Mouse (Mus musculus): ENCODE data around the gene Rgp1.

Rgp1 gene

DNA sequence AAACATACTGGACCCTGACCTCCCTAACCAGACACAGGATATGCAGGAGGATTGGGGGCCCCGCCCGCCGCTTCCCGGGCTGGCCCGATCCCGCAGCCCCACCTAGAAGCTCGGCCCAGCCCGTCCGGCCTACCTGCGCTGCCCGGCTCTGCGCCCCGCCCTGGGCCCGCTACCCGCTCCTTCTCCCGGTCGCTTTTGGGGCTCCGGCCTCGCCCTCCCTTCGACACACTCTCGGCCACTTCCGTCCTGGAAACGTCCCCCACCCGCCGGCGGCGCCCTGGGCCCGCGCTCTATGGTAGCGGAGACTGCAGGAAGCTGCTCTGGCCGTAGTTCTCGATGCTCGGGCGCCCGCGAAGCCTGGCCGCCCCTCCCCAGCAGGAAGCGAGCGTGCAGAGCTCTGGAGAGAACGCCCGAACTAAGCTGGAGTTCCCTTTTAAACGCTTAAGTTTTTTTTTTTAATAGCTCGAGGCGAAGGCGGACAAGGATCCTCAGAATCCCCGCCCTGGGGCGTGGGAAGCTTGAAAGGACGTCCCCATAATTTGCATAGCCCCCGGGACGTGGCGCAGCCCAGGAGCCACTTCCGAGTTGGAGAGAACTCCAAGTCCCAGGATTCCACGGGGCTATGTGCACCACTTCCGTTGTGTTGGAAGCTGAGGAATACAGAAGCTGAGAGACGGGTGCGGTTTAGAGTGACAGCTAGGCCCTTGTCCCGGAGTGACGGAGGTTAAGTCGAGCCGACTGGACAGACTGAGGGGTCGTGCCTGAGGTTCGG is 16.3 kb upstream of the Rgp1 start, which contains the start of the genes Creb3 and Tln1:
Gene Creb3 (plus strand): TSS at position 336 of the 772 bp plus-strand sequence.
Gene Tln1 (minus strand): TSS at position 695 of the 772 bp plus-strand sequence.
- peak; percentile 94 for DNase-seq (ENCODE audit: low read depth, low spot score)

DNA sequence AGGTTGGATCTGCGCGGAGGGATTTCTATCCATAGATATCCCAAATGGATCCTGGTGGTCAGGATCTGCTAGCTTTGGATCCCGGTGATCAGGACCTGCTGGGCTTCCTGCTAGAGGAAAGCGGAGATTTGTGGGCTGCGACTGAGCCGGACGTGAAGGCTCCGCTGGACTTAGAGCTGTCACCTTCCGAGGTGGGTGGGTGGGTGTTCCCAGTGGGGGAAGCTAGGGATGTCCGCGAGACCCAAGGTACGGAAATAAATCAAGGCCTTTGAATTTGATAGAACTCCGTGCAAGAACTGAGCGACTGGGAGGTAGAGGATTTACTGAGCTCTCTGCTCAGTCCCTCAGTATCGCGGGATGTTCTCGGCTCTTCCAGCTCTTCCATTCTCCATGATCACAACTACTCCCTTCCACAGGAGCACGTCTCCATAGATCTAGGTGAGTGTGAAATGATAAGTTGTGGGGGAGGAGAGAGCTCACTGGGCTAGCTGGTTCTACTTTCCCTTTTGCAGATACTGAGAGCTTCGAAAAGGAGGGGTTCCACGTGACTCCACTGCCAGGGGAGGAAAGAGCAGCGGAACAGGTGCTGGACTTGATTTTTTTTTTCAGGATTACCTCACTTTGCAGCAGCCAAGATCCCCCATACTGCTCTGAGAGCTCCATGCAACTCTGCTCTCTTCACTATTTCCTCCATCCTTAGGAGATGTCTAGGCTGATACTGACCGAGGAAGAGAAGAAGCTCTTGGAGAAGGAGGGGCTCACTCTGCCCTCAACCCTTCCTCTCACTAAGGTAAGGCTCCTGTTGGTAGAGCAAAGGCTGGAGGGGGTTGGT is 15.5 kb upstream of the Rgp1 start:
- DNase-seq (ENCODE audit: low read depth, low spot score), result no peak

DNA sequence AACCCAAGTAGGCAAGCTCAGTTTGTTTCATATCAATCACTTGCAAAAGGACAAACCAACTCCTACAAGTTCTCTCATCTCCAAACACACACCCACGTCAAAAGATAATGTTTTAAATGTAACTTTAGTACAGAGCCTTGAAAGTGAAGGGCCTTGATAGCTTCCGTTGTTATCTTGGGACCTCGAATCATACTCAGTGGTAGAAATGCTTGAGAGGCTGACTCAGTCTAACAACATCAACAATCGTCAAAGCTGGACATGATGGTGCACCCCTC is 15.0 kb upstream of the Rgp1 start:
- DNase-seq (ENCODE audit: low read depth, low spot score), result no peak

DNA sequence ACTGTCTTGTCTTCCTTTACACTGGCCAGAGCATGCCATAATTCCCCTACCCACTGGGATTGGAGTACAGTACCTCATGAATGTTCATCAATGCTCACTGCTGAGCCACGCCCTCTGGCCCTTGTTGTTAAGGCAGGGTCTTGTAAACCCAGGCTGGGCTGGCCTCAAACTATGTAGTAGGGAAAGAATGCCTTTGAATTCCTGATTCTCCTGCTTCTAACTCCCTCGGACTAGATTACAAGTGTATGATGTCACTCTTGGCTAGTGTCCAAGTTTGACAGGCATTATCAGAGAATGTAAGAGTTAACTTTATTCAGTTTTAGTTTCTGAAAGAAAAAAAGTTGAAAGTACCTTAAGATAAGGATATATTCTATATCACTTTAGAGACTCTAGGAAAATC is 14.3 kb upstream of the Rgp1 start:
- DNase-seq (ENCODE audit: low read depth, low spot score), result no peak

DNA sequence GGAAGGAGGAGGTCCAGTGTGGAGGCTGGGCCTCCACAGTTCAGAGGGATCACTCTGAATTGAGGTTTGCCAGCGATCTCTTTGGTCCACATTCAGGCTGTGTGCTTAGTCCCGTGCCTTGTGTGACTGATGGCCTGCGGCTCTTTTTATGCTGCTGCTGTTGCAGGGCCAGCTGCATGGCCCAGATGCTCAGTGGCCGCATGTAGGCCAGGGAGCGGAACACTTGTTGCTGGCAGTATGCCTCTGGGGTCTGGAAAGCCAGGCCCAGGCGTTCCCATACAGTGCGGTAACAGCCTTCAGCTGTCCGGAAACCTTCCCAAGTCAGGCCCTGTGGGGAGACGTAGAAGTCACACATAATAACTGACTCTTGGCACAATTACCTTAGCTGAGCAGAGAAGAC is 11.4 kb upstream of the Rgp1 start:
- no peak for DNase-seq (ENCODE audit: low read depth, low spot score)

DNA sequence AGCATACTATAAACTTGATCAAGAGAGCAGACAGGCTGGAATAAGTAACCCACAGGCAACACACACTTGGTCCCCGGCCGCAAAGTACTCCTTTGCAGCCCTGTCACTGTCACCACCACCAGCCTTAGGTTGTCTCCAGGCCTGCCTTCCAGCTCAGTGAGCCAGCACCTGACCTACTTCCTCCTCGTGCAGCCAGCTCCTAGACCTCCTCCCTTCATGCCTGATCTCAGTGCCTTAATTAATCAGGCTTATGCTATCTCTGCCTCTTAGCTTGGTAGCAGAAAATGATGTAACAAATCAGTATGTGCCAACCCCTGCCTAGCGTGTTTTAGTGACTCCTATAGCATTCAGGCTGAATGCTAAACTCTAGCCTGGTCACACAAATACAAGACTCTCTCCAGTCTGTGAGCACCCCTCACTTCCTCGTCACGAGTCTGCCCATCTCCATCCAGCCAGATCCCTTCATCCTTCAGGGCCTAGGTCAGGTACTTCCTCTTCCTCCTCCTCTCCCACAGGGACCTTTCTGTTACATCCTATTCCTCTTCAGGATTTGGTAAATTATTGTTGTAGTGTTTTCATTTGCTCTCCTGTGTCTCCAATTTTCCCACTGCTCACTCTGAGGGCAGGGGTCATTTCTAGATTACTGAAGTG is 7.0 kb upstream of the Rgp1 start:
- no peak for DNase-seq (ENCODE audit: low read depth, low spot score)

DNA sequence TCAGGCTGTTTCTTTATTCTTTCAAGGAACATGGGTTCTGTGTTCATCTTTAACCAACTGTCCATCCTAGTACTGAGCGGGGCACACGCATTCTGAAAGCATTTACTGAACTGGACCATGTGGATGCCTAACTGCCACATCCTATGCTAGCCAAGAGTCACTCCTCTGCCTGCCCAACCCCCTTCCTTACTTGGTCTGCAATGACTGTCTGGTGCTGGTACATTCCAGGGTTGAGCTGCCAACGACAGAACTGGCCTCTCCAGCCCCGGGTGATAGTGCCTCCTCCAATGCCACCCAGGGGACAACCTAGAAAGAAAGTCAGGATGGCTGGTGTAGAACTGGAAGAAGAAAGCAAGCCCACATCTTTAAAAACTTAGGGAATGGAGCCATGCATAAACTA is 5.0 kb upstream of the Rgp1 start:
- no peak for DNase-seq (ENCODE audit: low read depth, low spot score)

DNA sequence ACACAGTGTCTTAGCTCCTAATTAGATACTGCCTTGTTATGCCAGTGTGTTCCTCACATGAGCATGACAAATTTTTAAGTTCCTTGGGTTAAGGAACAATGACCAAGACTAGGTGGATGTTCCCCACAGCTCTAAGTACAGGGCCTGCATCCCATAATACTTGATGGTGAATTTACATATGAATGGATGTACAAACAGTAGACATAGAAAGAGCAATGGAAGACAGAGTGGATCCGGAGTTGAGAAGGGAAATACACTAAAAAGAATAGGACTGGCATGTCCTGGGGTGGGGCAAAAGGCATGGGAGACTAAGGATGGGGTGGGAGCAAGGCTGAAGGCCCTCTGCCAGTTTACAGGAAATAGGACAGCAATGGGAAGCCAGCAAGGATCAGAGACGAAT is 3.2 kb upstream of the Rgp1 start:
- DNase-seq (ENCODE audit: low read depth, low spot score), result no peak

DNA sequence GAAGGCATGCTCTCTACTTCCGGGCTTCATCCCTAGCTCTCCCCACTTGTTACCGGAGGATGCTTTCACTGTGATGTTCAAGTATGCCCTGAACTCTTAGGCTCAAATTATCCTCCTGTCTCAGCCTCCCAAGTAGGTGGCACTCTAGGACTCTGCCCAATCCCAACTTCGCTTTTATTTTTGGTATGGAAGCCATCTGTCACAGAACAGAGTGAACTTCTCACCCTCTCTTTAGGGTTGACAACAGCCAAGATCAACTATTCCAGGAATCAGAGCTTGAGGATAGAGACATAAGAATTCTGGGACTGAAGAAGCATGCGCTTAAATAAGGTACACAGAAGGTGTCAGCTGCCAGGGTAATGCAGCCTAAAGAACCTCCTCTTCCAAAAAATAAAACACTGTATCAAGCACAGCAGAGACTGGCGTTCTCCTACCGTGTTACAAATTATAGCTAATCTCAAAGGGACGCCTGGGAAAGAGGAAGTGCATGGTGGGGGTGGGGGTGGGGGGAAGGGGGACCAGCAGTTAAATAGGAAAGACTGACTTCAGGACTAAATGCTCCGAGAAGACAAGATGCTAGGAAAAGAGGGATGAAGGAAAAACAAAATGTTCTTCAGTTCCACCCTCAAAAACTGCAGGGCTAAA is 1.2 kb upstream of the Rgp1 start:
- no peak for DNase-seq (ENCODE audit: low read depth, low spot score)

DNA sequence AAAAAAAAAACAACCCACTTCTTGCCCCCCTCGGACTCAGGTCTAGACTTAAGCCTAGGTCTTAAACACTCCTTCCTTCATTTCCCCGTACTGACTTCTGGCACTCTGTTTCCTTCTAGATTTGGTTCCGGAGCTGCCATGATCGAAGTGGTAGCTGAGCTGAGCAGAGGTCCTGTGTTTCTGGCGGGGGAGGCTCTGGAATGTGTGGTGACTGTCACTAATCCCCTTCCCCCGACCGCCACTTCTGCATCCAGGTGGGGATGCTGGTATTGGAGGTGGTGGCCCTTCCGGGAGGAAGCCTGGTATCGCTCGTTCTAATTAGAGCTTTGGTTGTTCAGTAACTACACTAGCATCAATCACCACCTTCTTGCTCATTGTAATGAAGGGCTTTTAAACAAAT is 741 bp downstream of the Rgp1 start:
- no peak for DNase-seq (ENCODE audit: low read depth, low spot score)

DNA sequence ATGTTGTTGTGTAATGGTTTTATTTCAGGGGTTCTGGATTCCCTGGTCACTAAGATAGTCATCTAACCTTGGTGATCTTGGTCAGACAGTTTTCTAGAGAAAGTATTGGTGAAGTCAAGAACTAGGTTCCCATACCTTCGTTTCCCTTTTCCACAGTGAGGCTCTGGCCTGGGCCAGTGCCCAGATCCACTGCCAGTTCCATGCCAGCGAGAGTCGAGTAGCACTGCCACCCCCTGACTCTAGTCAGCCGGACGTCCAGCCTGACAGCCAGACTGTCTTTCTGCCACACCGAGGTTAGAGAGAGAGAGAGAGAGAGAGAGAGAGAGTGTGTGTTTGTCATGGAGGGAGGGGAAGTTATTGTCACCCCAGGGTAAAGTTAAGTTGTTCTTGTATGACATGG is 1.2 kb downstream of the Rgp1 start:
- DNase-seq (ENCODE audit: low read depth, low spot score), result no peak

DNA sequence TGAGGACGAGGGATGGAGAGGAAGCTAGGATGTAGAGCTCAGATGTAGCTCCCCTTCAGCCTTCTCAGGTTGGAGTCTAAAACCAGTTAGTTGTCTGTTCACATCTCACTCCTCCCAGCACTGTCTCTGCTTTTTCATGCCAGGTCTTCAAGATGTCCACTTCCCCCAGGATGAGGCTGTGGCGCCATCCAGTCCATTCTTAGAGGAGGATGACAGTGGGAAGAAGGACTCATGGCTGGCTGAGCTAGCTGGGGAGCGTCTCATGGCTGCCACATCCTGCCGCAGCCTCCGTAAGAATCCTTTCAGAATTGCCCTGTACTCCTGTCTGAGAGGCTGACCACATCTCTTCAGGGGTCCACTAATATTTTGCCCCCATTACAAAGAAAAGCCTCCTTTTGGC is 2.2 kb downstream of the Rgp1 start:
- no peak for DNase-seq (ENCODE audit: low read depth, low spot score)

DNA sequence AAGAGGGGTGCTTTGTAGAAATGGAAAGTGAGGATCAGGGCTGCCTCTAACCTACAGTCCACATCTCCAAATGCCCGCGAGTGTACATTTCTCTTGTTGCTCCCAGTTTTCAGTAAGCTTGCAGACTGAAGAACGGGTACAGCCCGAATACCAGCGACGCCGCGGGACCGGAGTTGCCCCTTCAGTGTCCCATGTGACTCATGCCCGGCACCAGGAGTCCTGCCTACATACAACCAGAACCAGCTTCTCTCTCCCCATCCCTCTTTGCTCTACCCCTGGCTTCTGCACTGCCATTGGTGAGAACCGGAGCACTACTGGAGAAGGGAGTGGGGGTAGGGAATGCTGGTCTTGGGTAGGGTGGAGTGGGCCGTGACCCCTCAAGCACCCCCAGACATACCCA is 2.9 kb downstream of the Rgp1 start:
- DNase-seq (ENCODE audit: low read depth, low spot score), result no peak

DNA sequence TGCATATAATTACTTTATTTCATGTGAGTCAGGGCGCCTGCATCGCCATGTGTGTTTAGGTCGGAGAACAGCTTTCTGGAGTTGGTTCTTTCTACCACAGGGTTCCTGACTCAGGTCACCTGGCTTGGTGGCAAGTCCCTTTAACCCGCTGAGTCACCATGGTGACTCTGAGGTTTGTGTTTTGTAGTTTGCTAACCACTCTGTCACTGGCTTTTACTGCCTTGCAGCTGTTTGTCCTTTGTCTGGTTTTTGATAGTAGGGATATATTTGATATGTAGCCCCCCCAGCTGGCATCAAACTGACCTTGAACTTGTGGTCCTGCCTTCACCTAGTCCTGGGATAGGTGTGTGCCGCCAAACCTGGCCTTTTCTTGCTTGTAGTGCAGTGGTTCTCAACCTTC is 3.7 kb downstream of the Rgp1 start:
- no peak for DNase-seq (ENCODE audit: low read depth, low spot score)

DNA sequence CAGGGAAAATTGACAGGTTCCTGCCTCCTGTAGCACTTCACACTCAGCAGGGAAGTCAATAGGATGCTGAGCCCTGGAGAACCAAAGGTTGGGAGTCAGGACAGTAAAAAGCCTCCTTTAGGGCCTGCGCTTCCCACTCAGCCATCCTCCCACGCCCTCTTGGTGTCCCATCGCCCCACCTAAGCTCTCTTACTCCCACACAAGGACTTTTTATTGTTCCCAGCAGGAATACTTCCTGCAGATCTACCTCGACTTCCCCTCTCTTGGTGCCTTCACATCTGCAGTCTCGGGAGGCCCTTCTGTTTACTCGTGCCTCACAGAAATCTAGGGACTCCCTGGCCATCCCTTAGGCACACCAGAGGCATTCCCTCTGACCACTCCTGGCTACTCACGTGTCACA is 4.9 kb downstream of the Rgp1 start:
- DNase-seq (ENCODE audit: low read depth, low spot score), result no peak

DNA sequence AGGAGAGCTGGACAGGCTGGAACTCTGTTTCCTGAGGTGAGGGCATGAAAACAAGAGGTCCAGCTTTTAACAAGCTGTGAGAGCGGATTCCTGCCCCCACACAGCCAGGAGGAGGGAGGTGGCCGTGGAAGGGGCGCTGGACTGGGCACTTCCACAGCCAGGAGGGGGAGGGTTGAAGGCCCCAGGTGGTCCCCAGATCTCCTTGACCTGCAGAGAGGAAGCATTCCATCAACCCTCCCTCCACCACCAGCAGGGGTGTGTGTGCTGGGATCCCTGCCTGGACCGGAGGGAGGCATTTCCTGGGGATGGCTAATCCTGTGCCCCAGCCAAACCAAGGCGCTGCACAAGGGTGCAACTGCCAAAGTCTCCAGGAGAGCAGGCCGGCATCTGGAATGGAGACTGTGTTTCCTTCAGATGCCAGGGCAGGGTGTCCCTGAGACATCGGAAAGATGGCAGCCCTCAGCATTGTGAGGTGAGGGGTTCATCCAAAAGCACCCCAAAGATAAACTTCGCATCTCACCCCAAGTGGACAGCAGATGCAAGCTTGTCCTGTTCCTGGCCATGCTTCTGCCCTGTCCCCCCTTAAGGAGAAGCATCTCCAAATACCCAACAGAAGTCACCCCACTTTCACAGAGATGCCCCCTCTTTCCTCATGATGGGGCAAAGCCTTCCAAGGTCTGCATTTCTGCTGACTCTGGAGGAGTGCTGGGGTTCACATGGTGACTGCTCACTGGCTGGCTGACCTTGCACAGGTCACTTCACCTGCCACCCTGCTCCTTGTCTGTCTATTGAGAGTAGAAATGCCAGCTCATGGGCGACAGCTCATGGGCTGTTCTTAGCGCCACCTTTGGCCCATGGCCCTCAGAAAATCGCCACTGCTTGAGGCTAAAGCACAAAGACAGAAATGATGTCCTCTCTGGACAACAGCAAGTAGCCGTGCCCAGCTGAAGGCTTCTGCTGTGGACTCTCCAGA is 6.2 kb downstream of the Rgp1 start, which contains the start of gene Msmp:
Gene Msmp (minus strand): TSS at position 51 of the 973 bp plus-strand sequence.
- no peak for DNase-seq (ENCODE audit: low read depth, low spot score)

DNA sequence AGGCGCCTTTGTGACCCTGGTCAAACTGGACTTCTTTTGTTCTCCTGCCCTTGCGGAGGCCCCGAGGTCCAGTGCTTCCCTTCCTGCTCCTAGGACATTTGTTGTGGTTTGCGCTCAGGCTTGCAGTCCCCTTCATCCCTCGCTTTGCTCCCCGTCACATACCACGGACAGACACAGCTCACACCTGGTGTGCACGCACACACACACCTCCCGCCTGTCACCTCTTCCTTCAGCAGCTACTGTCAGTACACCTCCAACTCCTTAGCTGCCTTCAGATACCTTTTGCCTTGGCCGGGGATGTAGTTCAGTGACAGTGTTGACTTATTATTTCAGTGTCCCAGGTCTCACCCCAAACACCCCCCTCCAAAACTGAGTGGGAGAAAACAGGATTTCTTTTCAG is 7.2 kb downstream of the Rgp1 start:
- no peak for DNase-seq (ENCODE audit: low read depth, low spot score)

DNA sequence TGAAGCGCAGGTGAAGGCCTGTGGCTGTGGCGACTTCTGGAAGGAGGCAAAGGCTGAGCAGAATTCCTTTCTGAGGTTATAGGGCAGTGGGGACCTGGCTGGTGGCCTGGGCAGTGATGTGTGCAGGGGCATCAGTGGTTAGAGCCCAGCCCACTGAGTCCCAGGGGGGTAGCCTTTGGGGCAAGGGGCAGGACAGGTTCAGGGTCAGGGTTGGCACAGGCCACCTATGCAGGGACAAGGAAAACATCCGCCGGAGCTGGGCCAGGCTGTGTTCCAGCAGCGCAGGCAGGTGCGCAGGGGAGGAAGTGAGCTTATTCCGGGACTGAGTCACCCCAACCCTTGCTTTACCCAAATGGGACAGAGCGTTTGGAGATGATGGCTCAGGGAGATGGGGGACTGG is 7.9 kb downstream of the Rgp1 start:
- no peak for DNase-seq (ENCODE audit: low read depth, low spot score)

DNA sequence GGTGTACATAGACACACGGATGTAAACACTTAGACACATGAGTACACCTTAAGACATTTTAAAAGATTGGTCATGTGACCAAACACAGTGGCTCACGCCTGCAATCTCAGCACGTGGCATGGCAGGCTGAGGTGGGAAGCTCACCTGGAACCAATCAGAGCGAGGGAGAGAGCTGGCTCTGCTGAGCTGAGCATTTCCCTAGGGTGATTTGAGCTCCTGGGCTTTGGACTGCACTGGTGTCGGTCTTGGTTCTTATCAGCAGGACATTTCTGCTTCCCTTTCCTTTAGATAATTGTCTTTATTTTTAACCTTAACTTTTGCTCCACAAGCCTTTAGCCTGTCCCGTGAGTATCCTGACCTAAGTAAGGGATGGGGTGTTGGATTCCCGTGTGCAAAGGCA is 9.2 kb downstream of the Rgp1 start:
- no peak for DNase-seq (ENCODE audit: low read depth, low spot score)

DNA sequence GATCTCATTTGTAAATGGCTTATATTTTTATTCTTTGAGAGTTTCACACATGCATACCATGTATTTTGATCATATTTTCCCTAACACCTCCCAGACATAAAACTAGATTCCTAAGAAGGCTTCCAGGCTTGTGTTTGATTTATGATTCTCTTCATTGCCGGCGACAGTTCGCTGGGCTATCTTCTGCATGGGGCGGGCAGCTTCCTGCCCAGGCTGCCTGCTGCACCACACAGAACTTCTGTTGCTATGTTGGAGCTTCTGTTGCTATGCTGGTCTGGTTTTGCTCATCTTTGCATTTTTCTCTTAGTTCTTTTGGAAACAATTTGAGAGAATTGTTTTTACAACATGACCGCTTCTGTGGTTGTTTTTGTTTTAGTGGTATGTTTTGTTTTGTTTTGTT is 13.0 kb downstream of the Rgp1 start:
- no peak for DNase-seq (ENCODE audit: low read depth, low spot score)

DNA sequence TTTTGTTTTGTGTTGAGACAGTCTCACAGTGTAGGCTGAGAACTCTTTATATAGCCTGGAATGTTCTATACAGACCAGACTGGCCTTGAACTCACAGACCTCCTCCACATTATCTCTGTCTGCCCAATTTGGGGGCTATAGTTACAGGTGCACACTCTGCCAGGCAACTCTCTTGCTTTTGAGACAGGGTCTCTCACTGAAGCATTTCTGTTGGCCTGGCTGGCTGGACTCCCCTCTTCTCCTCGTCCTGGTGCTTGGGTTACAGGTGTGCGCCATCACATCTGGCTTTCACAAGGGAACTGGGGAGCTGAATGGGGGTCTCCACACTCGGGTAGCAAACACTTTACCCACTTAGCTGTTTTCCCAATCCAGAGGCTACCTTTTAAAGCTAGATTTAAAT is 13.4 kb downstream of the Rgp1 start:
- DNase-seq (ENCODE audit: low read depth, low spot score), result no peak

Data from WW6 (cell line).